Mouse (Mus musculus): ENCODE results near the gene H1foo.

The H1foo gene

GRCm38 (mm10) chr6:115961743-115962142 lies 17.0 kb downstream of the H1foo start:
- DNase-seq (ENCODE audit: low spot score): peak; percentile 43

GRCm38 (mm10) chr6:115962439-115963085 lies 17.8 kb downstream of the H1foo start:
- no peak for DNase-seq (ENCODE audit: low spot score)

DNA sequence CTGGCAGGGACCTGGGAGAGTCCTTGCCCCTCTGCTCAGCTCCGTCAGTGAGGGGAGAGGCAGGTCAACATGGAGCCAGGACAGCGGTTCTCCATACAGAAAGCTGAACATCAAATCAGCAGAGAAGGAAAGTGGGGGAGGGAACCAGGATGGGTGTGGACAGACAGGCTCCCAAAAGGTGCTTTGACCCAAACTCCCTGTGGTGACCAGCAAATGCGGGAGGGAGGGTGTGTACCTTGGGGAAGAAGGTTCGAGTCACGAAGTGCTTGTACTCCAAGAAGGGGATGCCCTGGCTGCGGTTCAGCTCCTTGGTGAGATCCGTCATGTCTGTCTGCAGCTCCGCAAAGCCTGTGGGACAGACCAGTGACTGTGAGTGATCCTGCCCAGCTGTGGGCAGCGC lies 18.9 kb downstream of the H1foo start:
- DNase-seq (ENCODE audit: low spot score): no peak

GRCm38 (mm10) chr6:115966227-115966966 lies 21.7 kb downstream of the H1foo start:
- no peak for DNase-seq (ENCODE audit: low spot score)

GRCm38 (mm10) chr6:115967291-115967880 lies 22.6 kb downstream of the H1foo start:
- peak; percentile 67 for DNase-seq (ENCODE audit: low spot score)

- peak; percentile 49 for DNase-seq (ENCODE audit: low spot score)
These were observed 23.3 kb downstream of the H1foo start for GRCm38 (mm10) chr6:115968086-115968485.

GRCm38 (mm10) chr6:115968700-115969099 lies 24.0 kb downstream of the H1foo start:
- no peak for DNase-seq (ENCODE audit: low spot score)

GRCm38 (mm10) chr6:115969103-115969502 lies 24.4 kb downstream of the H1foo start:
- DNase-seq (ENCODE audit: low spot score): no peak

DNA sequence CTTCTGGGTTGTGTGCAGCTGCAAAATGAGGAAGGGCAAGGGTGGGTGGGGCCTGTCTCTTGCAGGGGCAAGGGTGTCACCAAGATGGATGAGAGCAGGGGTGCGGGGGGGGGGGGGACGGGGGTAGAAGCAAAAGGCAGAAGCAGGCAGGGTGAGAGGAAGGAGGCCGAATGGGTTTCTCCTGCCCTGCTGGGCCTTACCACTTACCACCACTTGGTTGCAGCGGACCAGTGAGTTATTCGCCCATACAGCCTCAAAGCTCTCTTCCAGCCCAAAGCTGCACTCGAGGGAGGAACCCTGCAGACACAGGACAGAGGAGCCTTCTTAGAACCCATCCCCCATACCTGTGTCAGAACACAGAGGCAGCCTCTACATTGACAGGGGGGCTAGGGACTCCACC lies 25.2 kb downstream of the H1foo start:
- DNase-seq (ENCODE audit: low spot score): no peak

DNA sequence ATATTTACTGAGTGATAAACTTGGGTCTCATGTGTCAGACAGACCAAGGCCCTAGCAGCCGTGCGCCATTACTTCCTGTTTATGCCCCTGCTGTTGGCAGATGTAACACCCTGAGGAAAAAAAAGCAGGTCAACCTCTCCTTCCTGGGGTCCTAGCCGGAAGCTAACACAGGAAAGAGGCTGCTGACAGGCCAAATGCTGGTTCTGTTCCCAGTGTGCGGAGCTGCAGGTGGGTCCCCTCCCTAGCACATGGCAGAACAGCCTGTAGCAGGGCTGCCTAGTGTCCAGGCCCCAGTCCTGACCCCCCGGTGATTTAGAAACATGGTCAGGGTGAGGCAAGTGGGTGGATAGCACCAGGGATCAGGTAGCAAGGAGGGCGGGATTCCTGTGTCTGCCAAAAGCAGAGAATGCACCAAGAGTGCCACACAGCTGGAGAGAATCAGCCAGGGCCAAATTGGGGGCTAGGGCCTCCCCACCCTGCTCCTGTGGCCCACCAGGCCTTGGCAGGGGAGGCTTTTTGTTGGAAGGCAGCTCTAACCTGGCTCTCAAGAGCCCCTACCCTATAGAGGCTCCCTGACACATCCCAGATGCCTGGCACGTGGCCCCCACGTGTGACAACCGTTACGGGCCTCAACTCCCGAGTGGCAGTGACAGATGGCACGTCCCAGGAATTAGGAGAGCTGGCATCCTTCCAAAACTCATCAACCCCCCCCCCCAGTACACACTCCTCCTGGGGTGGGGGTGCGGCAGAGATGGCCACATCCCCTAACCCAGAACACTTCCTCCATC lies 26.7 kb downstream of the H1foo start:
- DNase-seq (ENCODE audit: low spot score): no peak

GRCm38 (mm10) chr6:115972083-115972764 lies 27.5 kb downstream of the H1foo start:
- no peak for DNase-seq (ENCODE audit: low spot score)

DNA sequence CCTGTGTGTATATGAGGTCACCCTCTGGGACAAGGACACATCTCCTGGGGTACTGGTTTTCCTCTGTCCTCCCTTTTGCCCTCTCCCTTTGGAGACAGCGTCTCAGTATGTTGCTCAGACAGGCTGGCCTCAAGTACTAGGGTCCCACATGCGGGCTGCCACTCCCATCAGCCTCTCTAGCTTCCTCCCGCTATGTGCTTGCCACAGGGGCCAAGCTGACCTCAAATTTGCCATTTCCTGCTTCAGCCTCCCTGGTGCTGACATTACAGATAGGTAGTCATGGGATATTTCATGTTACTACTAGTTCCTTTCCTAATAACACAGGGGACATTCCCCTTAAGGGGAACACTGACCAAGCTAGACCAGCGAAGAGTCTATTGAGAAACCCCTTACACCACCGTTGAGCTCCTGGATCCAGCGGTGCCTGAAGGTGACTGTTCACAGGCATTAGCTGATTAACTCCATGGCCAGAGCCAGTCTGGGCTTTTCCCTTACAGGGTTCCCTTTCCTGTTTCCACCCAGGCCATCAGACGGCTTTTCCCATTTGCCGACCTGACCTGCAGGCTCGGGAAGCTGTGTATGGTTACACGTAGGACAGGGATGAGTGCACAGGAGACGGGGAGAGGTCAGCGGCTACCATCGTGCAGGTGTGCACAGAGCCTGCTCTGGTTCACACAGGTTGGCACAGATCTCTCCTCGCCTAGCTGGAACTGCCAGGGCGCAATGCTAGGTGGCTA lies 28.6 kb downstream of the H1foo start:
- no peak for DNase-seq (ENCODE audit: low spot score)

DNA sequence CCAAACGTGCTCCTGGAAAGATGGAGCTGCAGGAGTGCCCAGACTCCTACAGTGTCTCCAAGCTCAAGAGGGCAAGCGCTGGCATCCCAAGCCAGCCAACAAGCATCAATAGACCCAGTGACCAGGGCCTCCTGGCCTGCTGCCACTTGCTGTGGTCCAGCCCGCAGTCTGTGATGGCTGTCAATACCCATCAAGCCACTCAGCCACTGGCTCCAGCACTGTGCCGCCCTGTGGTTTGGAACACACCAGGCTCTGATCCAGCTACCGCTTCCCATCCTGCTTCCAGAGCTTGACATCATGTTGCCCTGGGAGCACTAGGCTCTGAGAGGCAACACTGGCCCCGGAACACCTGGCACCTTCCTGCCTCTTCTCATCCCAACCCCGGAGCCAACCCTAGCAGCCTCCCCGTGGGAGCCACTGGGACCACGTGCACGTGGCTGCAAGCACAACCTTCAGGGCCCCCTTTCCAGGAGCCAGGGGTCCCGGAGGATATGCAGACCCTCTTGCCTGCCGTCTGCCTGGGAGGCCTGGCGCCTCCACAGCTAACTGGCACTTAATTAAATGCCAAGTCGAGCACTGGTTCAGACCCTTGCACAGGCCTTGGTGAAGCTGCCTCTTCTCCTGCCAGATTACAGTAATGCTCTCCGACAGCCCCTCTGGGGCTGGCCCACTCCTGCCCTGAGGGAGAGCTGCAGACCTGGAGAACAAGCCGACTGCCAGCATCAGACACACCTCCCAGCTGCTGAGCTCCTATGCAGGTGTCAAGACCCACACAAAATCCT lies 29.3 kb downstream of the H1foo start:
- DNase-seq (ENCODE audit: low spot score): no peak

- no peak for DNase-seq (ENCODE audit: low spot score)
These were observed 30.9 kb downstream of the H1foo start for GRCm38 (mm10) chr6:115975606-115976005.

DNA sequence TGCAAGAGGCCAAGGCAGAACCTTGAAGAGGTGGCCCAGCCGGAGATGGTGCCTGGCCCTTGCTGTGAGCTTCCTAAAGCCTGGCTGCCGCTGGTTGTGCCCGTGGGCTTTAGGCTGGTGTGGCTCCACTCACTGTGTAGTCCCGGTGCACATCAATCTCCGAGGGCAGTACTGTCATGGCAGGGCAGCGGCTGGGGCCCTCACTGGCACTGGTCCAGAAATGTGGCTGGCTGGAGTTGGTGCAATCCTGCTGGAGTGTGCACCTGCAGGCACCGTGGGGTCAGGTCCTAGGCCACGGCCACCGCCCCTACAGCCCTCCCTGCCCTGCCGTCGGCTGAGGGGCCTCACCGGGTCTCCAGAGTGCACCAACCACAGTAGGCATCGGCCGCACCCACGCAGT lies 33.1 kb downstream of the H1foo start:
- no peak for DNase-seq (ENCODE audit: low spot score)

DNA sequence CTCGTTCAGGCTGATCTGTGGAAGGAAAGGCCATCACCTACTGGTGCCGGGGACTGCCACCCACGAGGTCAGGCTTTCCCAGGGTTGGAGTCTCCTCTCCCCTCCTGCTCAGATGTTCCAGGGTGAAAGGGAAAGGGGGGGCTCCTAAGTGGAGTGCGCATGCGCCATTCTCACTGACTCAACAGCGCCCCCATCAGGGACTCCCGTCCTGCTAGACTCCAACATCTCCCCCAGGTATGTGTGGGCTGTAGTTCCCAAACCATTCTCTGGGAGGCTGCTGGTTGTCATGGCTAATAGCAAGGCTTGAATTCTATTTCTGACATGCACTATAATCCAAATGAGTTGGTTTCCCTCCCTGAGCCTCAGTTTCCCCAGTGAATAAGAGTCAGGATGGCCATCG lies 33.9 kb downstream of the H1foo start:
- DNase-seq (ENCODE audit: low spot score): no peak

GRCm38 (mm10) chr6:115982889-115983288 lies 38.2 kb downstream of the H1foo start:
- no peak for DNase-seq (ENCODE audit: low spot score)

DNA sequence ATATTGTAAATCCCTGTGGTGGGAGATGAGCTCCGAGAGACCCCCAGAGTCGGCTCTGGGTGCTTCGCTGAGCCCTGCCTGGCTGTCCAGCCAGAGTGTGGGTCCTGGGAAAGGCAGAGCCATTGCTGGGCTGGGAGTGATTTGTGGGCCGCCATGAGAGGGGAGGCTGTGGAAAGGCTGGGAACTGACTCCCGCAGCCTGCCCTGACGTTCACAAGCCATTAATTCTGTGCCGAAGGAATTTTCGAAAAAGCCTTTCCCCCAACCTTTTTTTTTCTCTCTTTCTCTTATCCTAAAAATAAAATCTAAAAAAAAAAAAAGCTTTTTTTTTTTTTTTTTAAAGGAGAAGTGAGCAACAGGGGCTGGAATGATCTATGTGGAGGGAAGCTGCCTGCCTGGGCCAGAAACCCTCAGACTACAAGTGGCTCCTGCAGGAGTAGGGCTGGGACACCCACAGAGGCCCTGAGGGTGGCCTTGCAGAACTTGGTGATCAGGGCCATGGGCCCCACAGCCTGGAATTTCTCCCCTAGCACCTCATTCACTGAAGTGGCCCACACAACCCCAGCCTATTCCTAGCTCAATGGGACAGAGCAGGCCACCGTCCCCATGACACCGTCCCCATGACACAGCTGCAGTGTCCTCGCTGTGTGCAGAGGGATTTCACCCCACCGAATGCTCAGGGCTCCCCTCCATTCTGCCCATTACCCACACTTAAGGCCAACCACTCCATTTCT lies 38.7 kb downstream of the H1foo start:
- DNase-seq (ENCODE audit: low spot score): no peak

DNA sequence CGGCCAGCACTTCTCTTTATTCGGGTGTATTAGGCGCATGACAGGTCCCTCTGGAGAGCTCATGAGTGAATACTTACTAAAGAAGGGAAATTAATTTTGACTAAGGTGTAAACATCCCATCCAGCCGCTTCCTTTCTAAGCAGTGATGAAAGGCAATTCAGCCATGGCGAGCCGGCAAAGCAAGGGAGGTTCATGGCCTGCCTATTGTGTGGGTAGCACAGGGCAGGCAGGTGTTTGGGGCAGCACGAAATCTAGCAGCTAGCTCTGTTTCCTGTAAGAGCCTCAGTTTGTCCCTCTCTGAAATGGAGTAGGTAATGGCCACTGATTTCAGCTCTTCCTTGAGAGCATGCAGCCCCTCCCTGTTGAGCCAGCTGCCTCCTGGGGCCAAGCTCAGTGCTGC lies 39.8 kb downstream of the H1foo start:
- no peak for DNase-seq (ENCODE audit: low spot score)

DNA sequence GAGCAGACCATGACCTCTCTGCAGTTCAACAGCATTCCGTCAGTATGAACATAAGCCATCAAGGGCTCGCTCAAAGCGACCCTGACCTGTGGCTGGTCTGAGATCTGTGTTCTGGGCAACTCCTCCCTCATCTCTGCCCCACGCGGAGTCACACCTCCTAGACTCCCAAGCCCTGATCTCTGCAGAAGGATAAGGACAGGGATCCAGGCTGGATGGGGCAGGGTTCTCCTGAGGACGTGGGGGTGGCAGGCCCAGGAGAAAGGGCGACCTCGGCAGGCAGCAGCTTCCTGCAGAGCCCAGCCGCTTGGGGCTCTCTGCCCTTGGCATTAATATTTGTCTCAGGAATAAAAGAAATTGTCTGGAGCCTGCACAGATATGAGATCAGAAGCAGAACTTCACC lies 40.9 kb downstream of the H1foo start:
- DNase-seq (ENCODE audit: low spot score): no peak

Measured in adipocyte (in vitro differentiated cells).